Mouse (Mus musculus) kidney, adult 9 months (tissue): ENCODE measurements at regions not wholly inside any gene's neighbourhood (a gene's known extent, or its start where the extent isn't known, plus 50 kb on each side); places are given as distances from the start of the nearest gene placed in this dataset.

Experiments used
- DNase-seq: peaks from one replicate; pipeline ENCODE4 v3.0.0; 2022

- peak; percentile 13 for DNase-seq
Observed at GRCm38 (mm10) chr4:66478601-66479217, 74.3 kb upstream of the Astn2 start.
